Comparison of ENCODE assay signal across 11 mouse cellular contexts in genomic region chrX:8020111-8020778, GRCm38 (mm10). TPM values are rescaled to one million over a fixed set of nuclear protein-coding genes. Genes with fewer than 3 reads are reported as not detected.
A peak's percentile ranks its signal among the peaks of the same experiment; 100 is the strongest.
DNase-seq lines count a peak whose midpoint lies in the region; ATAC-seq and TF ChIP-seq lines count a peak whose summit lies in the region.
"Had no signal": no experiment of that assay in that cellular context is flagged by ENCODE, and none has a peak within 500 bp of the region (broad histone marks: within the 10 kb centered on the region; RNA-seq: fewer than 3 reads in every experiment).

No protein-coding gene starts in this region.

- H3K27ac ChIP-seq in kidney, embryonic 14.5 days (ENCODE audit: low read depth, low read length): no peak overlapping the region
- no peak overlapping the region for H3K27ac ChIP-seq in stomach, postnatal 0 days (replicated peaks)
- H3K27ac ChIP-seq: hindbrain, embryonic 13.5 days had no signal

- no peak overlapping the region for H3K4me2 ChIP-seq in kidney, embryonic 14.5 days (replicated peaks; ENCODE audit: low read depth, low read length)
- H3K4me2 ChIP-seq in stomach, postnatal 0 days (replicated peaks; ENCODE audit: low read depth): no peak overlapping the region
- H3K4me2 ChIP-seq: hindbrain, embryonic 13.5 days had no signal

- ATAC-seq in kidney, embryonic 14.5 days (ENCODE audit: low FRiP score, low TSS enrichment): no peak
- ATAC-seq in Patski: no peak
- ATAC-seq in stomach, postnatal 0 days (ENCODE audit: low FRiP score, low TSS enrichment): no peak

- CTCF ChIA-PET in Patski (lab: Charles Lee): interaction anchor here (1.2 to 5.7 kb wide), 5 partner anchors 8 to 108 kb away, joined by 3 to 60 read pairs (median 3); no protein-coding TSS in a partner anchor

- no peaks in the 10 kb centered on the region for H3K4me1 ChIP-seq in kidney, embryonic 14.5 days (ENCODE audit: control insufficient read depth, insufficient read depth, low read length)
- no peaks in the 10 kb centered on the region for H3K4me1 ChIP-seq in stomach, postnatal 0 days (replicated peaks; ENCODE audit: control insufficient read depth, insufficient read depth)
- H3K4me1 ChIP-seq: hindbrain, embryonic 13.5 days had no signal

- 90% methylated on average over 2 of the region's 2 CpGs for WGBS in kidney, embryonic 14.5 days
- WGBS in stomach, postnatal 0 days: 80% methylated on average over 2 of the region's 2 CpGs

- peak; percentile 72 for TF ChIP-seq CTCF in Patski (IDR thresholded peaks at IDR 0.05)
- peak; percentile 35 for TF ChIP-seq CTCF in stomach, postnatal 0 days (IDR thresholded peaks at IDR 0.05; ENCODE audit: low read depth)

- H3K4me3 ChIP-seq in kidney, embryonic 14.5 days (ENCODE audit: low read length): no peak overlapping the region
- no peak overlapping the region for H3K4me3 ChIP-seq in stomach, postnatal 0 days (ENCODE audit: low read depth, low read length)
- H3K4me3 ChIP-seq: hindbrain, embryonic 13.5 days had no signal

- H3K9ac ChIP-seq in kidney, embryonic 14.5 days (ENCODE audit: low read depth, low read length): no peak overlapping the region
- H3K9ac ChIP-seq in stomach, postnatal 0 days (ENCODE audit: low read length): no peak overlapping the region
- H3K9ac ChIP-seq: hindbrain, embryonic 13.5 days had no signal

- H3K9me3 ChIP-seq in kidney, embryonic 14.5 days (ENCODE audit: control insufficient read depth, low read length): no peaks in the 10 kb centered on the region
- H3K9me3 ChIP-seq in stomach, postnatal 0 days (ENCODE audit: control insufficient read depth, low read length): no peaks in the 10 kb centered on the region
- H3K9me3 ChIP-seq: hindbrain, embryonic 13.5 days had no signal

- H3K27me3 ChIP-seq in kidney, embryonic 14.5 days (ENCODE audit: control insufficient read depth, insufficient read depth, low read length): no peaks in the 10 kb centered on the region
- peaks cover 10% of the 10 kb centered on the region for H3K27me3 ChIP-seq in Patski
- no peaks in the 10 kb centered on the region for H3K27me3 ChIP-seq in stomach, postnatal 0 days (ENCODE audit: control insufficient read depth, insufficient read depth, low read length)
- H3K27me3 ChIP-seq: hindbrain, embryonic 13.5 days had no signal

- DNase-seq in kidney, adult 9 months: peak; percentile 9
- peak; percentile 6 for DNase-seq in thymus, postnatal 0 days (ENCODE audit: low spot score)
- no peak for DNase-seq in thymus, adult 18-20 months
- no peak for DNase-seq in Patski (ENCODE audit: low read depth, low spot score)
- no peak for DNase-seq in stomach, postnatal 0 days (ENCODE audit: low spot score)
- no peak for DNase-seq in retina, embryonic 14.5 days (ENCODE audit: low spot score)
- DNase-seq: left cerebral cortex, postnatal 4 days; lung, postnatal 4 days had no signal

- in situ Hi-C loops in Patski (cut with MboI; ENCODE audit: low pct_unique_long_range_greater_than_20kb): loop anchor here (10.0 kb wide), 1 partner anchor 85 kb away; no protein-coding TSS in a partner anchor

- no peak for TF ChIP-seq EP300 in stomach, postnatal 0 days (optimal IDR thresholded peaks at IDR 0.05)

- no peaks in the 10 kb centered on the region for H3K36me3 ChIP-seq in kidney, embryonic 14.5 days (ENCODE audit: control insufficient read depth, insufficient read depth, low read length)
- H3K36me3 ChIP-seq in stomach, postnatal 0 days (ENCODE audit: control insufficient read depth, insufficient read depth, low read length): no peaks in the 10 kb centered on the region
- H3K36me3 ChIP-seq: hindbrain, embryonic 13.5 days had no signal

- POLR2A ChIA-PET in Patski (lab: Charles Lee): no interaction called here

RNA-seq across cellular contexts. Expression of gene Glod5, which starts 2.0 kb away (rescaled TPM):
- polyA plus RNA-seq in kidney, embryonic 14.5 days (2014; fragmentation: Nextera tagmentation; extraction: Ambion mirVana): not detected in 2 replicates
- polyA plus RNA-seq in thymus, postnatal 0 days (2015; fragmentation: Nextera tagmentation; extraction: Ambion mirVana): 0.27 TPM in 1 of 2 replicates, not detected in the other
- polyA plus RNA-seq in Patski (2021): 3.2 TPM
- 6.0 and 7.5 TPM in 2 replicates for polyA plus RNA-seq in stomach, postnatal 0 days (2015; fragmentation: Nextera tagmentation; extraction: Ambion mirVana)

RNA-seq across cellular contexts. Expression of gene Gata1, which starts 42.4 kb away (rescaled TPM):
- 0.49 and 0.53 TPM in 2 replicates for polyA plus RNA-seq in kidney, embryonic 14.5 days (2014; fragmentation: Nextera tagmentation; extraction: Ambion mirVana)
- 2.9 and 3.1 TPM in 2 replicates for polyA plus RNA-seq in thymus, postnatal 0 days (2015; fragmentation: Nextera tagmentation; extraction: Ambion mirVana)
- not detected for polyA plus RNA-seq in Patski (2021)
- polyA plus RNA-seq in stomach, postnatal 0 days (2015; fragmentation: Nextera tagmentation; extraction: Ambion mirVana): 0.07 and 0.28 TPM in 2 replicates
- polyA plus RNA-seq: frontal cortex, adult 2 months had no signal

RNA-seq across cellular contexts. Expression of gene Suv39h1, which starts 54.3 kb away (rescaled TPM):
- 52.0 and 79.3 TPM in 2 replicates for polyA plus RNA-seq in kidney, embryonic 14.5 days (2014; fragmentation: Nextera tagmentation; extraction: Ambion mirVana)
- polyA plus RNA-seq in thymus, postnatal 0 days (2015; fragmentation: Nextera tagmentation; extraction: Ambion mirVana): 60.7 and 62.4 TPM in 2 replicates
- polyA plus RNA-seq in Patski (2021): 31.9 TPM
- 10.8 and 12.3 TPM in 2 replicates for polyA plus RNA-seq in stomach, postnatal 0 days (2015; fragmentation: Nextera tagmentation; extraction: Ambion mirVana)

Comparison
In these comparisons a context has a peak if more than half of its experiments do, and no peak if none do; other contexts are left out.
1. DNase-seq: peak in kidney, adult 9 months (single experiment) and thymus, postnatal 0 days (single experiment); none in thymus, adult 18-20 months (0 of 2), Patski (single experiment), stomach, postnatal 0 days (single experiment) and retina, embryonic 14.5 days (single experiment).